Mouse (Mus musculus): ENCODE data around the gene Gins1.
"Not testable (repeated sequence)": the region's sequence is repeated elsewhere in the genome, so short reads cannot be mapped to it uniquely, and the experiment has no call there.

Gene Gins1

DNA sequence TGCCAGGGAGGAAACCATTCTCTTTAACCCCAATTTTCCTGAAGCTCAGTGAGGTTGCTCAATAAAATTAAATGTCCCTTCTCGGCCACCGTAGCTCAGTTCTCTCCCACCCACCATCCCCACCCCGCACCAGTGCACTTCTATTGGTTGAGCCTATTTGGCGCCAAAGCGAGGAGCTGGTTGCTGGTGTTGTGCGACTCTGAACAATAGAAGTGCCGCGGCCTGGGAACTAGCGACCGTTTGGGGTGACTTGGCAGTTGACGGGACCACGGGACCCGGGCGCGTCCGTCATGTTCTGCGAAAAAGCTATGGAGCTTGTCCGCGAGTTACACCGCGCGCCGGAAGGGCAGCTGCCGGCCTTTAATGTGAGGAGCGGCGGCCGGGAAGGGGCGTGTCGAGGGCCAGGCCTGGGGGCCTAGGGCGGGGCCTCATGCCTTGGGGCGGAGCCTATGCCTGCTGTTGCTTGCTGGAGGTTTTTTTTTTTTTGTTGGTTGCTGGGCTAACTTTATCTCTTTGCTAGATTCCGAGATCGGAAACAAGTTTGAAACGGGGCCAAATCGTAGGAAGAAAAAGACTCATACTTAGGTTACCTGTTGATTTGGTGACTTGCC, 4.3 kb downstream of the Gins1 start:
- DNase-seq (ENCODE audit: extremely low spot score, low read depth, low spot score) = peak; percentile 95

- no peak for DNase-seq (ENCODE audit: extremely low spot score, low read depth, low spot score)
Observed at GRCm38 (mm10) chr2:150910295-150910881, 5.2 kb downstream of the Gins1 start.

- DNase-seq (ENCODE audit: extremely low spot score, low read depth, low spot score) = no peak
Observed at GRCm38 (mm10) chr2:150914781-150915515, 9.7 kb downstream of the Gins1 start.

GRCm38 (mm10) chr2:150915786-150916185, 10.6 kb downstream of the Gins1 start:
- DNase-seq (ENCODE audit: extremely low spot score, low read depth, low spot score) = no peak

- DNase-seq (ENCODE audit: extremely low spot score, low read depth, low spot score) = no peak
Observed at GRCm38 (mm10) chr2:150918720-150919119, 13.5 kb downstream of the Gins1 start.

- no peak for DNase-seq (ENCODE audit: extremely low spot score, low read depth, low spot score)
Observed at GRCm38 (mm10) chr2:150920543-150920942, 15.3 kb downstream of the Gins1 start.

- no peak for DNase-seq (ENCODE audit: extremely low spot score, low read depth, low spot score)
Observed at GRCm38 (mm10) chr2:150921697-150922096, 16.5 kb downstream of the Gins1 start.

GRCm38 (mm10) chr2:150922165-150922564, 17.0 kb downstream of the Gins1 start:
- no peak for DNase-seq (ENCODE audit: extremely low spot score, low read depth, low spot score)

- DNase-seq (ENCODE audit: extremely low spot score, low read depth, low spot score) = no peak
Observed at GRCm38 (mm10) chr2:150923026-150923425, 17.8 kb downstream of the Gins1 start.

- no peak for DNase-seq (ENCODE audit: extremely low spot score, low read depth, low spot score)
Observed at GRCm38 (mm10) chr2:150923505-150923904, 18.3 kb downstream of the Gins1 start.

GRCm38 (mm10) chr2:150927038-150927720, 22.0 kb downstream of the Gins1 start:
- DNase-seq (ENCODE audit: extremely low spot score, low read depth, low spot score) = no peak

GRCm38 (mm10) chr2:150929156-150929555, 24.0 kb downstream of the Gins1 start:
- no peak for DNase-seq (ENCODE audit: extremely low spot score, low read depth, low spot score)

DNA sequence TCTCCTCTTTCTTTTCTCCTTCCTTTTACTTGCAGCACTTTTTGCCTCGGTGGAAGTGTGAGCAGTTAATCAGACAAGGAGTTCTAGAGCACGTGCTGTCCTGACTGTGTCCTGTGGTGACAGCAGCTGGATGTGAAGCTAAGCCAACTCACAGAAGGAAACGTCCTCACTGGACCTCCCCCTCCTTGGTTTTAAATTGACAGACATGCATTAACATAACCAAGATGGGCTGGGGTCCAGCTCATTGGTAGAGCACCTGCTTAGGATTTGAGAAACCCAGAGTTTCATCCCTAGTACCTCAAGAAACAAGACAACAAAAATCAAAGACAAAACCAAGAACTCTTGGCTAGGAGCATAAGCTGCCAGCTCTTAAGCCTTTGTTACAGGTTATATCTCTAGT, 25.6 kb downstream of the Gins1 start:
- DNase-seq (ENCODE audit: extremely low spot score, low read depth, low spot score) = no peak

DNA sequence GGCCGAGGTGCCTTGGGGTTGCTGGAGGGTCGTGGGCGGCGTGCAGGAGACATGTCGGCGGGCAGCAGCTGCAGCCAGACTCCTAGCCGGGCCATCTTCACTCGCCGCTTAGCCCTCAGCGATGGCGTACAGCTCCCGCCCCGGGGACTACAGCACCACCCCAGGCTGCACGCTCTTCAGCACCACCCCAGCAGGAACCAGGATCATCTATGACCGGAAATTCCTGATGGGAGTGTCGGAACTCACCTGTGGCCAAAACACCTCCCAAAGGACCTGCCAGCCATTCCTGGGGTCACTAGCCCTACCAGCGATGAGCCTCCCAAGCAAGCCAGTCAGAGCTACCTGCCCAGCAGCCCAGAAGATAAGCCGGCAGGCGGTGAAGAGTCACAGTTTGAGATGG, 28.3 kb downstream of the Gins1 start:
- no peak for DNase-seq (ENCODE audit: extremely low spot score, low read depth, low spot score)

GRCm38 (mm10) chr2:150934659-150935058, 29.5 kb downstream of the Gins1 start:
- DNase-seq (ENCODE audit: extremely low spot score, low read depth, low spot score) = no peak

DNA sequence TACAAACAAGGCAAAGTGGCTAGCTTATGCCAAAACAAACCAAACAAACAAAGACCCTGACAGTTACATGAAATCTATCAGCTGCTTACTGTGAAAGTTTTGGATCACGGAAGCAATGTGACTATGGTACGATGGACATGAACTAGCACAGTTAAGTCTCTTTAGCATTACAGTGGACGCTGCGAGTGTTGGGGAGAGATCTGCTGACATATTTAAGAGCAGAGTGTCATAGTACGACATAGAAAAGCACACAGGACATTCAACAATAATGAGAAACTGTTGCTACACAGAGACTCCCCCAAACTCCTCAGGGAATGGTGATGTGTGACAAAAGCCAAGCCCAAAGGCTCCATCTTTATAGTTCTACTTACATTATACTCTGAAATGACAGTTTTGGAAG, 38.8 kb downstream of the Gins1 start:
- DNase-seq (ENCODE audit: extremely low spot score, low read depth, low spot score) = no peak

DNA sequence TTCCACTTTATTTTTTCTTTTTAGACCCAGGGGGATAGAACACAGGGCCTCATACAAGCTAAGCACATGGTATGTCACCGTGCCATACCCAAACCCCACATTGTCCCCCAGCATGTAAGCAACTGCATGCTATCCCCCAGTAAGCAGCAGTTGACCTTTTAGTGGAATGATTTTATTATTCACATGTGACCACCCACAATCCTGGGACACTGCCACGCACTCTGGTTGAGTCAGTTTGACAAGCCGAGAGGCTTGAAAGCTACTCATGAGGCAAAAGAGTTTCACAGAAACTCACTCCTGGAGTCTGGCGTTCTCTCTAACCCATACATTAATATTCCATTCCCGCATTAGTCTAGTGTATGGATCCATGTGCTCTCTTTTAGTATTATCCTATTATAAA, 42.1 kb downstream of the Gins1 start:
- not testable (repeated sequence) for DNase-seq (ENCODE audit: extremely low spot score, low read depth, low spot score)

- not testable (repeated sequence) for DNase-seq (ENCODE audit: extremely low spot score, low read depth, low spot score)
Observed at GRCm38 (mm10) chr2:150947880-150948611, 42.8 kb downstream of the Gins1 start.

DNA sequence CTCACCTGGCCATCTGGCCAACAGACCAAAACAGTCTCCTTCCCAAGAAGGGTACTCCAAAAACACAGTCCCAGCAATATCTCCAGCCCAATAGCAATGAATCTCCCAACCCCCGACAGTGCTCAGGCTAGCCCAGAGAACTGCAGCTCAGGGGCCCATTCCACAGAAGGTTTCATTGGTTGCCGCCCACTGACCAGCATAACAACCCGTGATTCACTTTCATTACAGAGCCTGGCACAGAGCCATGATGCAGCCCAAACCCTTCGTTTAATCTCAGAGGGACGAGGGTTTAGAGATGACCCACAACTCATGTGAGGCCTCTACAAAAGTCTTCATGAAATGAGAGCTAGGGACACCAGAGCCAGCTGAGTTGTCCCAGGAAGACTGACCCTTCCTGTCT, 43.6 kb downstream of the Gins1 start:
- no peak for DNase-seq (ENCODE audit: extremely low spot score, low read depth, low spot score)

GRCm38 (mm10) chr2:150949652-150950051, 44.5 kb downstream of the Gins1 start:
- DNase-seq (ENCODE audit: extremely low spot score, low read depth, low spot score) = no peak

DNA sequence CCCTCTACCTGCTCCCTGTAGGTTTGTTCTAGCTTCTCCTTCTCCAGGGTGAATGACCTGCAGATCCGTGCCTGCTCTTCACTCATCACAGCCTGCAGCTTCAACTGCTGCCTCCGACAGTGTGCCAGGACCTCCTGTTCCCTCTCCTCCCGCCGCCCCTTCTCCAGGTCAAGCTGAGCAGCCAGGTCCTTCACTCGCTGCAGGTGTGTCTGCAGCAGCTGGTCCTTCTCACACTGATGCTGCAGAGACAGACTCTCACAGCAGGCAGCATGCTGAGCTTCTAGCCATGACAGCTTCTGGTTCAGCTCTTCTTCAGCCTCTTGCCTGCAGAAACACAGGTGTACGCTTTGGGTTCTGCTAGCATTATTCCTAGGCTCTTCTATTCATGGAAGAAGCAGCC, 44.9 kb downstream of the Gins1 start:
- no peak for DNase-seq (ENCODE audit: extremely low spot score, low read depth, low spot score)
